Mouse (Mus musculus) CH12F3 (cell line): ENCODE data around the gene Mast3.

Source experiments
- in situ Hi-C: fragments of 300-500 bp; cut with MboI; formaldehyde crosslinking; loops from 2 replicates; pipeline ENCODE4 v1.14.3; 2020; ENCODE audit warnings: low sequenced_read_pairs

The Mast3 gene

GRCm38 (mm10) chr8:70808239-70808638 is 3.4 kb upstream of the Mast3 start, which contains the start of gene Il12rb1:
TSS of gene Il12rb1 (plus strand) at chr8:70808449.
- in situ Hi-C loops, result no loop called here

GRCm38 (mm10) chr8:70807304-70807703 is 2.5 kb upstream of the Mast3 start:
- in situ Hi-C loops, result no loop called here

GRCm38 (mm10) chr8:70806541-70806940 is 1.7 kb upstream of the Mast3 start:
- in situ Hi-C loops, result no loop called here

GRCm38 (mm10) chr8:70803761-70804480 is 933 bp downstream of the Mast3 start:
- in situ Hi-C loops, result no loop called here

GRCm38 (mm10) chr8:70802786-70803510 is 1.9 kb downstream of the Mast3 start:
- in situ Hi-C loops, result no loop called here

- in situ Hi-C loops, result no loop called here
Observed at GRCm38 (mm10) chr8:70801830-70802229, 3.0 kb downstream of the Mast3 start.

GRCm38 (mm10) chr8:70801156-70801555 is 3.7 kb downstream of the Mast3 start:
- in situ Hi-C loops, result no loop called here

- in situ Hi-C loops, result no loop called here
Observed at GRCm38 (mm10) chr8:70800648-70801047, 4.2 kb downstream of the Mast3 start.

- in situ Hi-C loops, result no loop called here
Observed at GRCm38 (mm10) chr8:70798281-70798680, 6.6 kb downstream of the Mast3 start.

GRCm38 (mm10) chr8:70797081-70798070 is 7.5 kb downstream of the Mast3 start:
- in situ Hi-C loops, result no loop called here

GRCm38 (mm10) chr8:70796403-70797080 is 8.3 kb downstream of the Mast3 start:
- in situ Hi-C loops, result no loop called here

GRCm38 (mm10) chr8:70795370-70795769 is 9.5 kb downstream of the Mast3 start:
- in situ Hi-C loops, result no loop called here

GRCm38 (mm10) chr8:70794215-70794614 is 10.6 kb downstream of the Mast3 start:
- in situ Hi-C loops, result no loop called here

GRCm38 (mm10) chr8:70792700-70793099 is 12.2 kb downstream of the Mast3 start:
- in situ Hi-C loops, result no loop called here

- in situ Hi-C loops, result no loop called here
Observed at GRCm38 (mm10) chr8:70791975-70792691, 12.7 kb downstream of the Mast3 start.

- in situ Hi-C loops, result no loop called here
Observed at GRCm38 (mm10) chr8:70791294-70791701, 13.6 kb downstream of the Mast3 start.

- in situ Hi-C loops, result no loop called here
Observed at GRCm38 (mm10) chr8:70790846-70791245, 14.0 kb downstream of the Mast3 start.

- in situ Hi-C loops, result no loop called here
Observed at GRCm38 (mm10) chr8:70789046-70789445, 15.8 kb downstream of the Mast3 start.

GRCm38 (mm10) chr8:70787941-70788667 is 16.8 kb downstream of the Mast3 start:
- in situ Hi-C loops, result no loop called here
